Mouse (Mus musculus) kidney, postnatal 0 days (tissue): ENCODE data around the gene Fam122a. TPM values are rescaled to one million over a fixed set of nuclear protein-coding genes. Genes with fewer than 3 reads are reported as not detected.

Experiments used
- ATAC-seq: fragments of 200-750 bp; cut with Nextera tagmentation; replicated peaks from 2 replicates; pipeline ENCODE4 v1.8.0; 2017; ENCODE audit warnings: low read depth, moderate number of reproducible peaks, moderate TSS enrichment, moderate library complexity; ENCODE audit not compliant: low FRiP score
- DNase-seq: peaks from one replicate; pipeline ENCODE4 v3.0.0-alpha.2; 2016; ENCODE audit warnings: low spot score
- H3K27ac ChIP-seq: fragments of 300-500 bp; sonication (generic); 2 replicates; pipeline ENCODE4 v1.5.1; 2014; ENCODE audit warnings: mild to moderate bottlenecking
- H3K27me3 ChIP-seq: fragments of 300-500 bp; sonication (generic); 2 replicates; pipeline ENCODE4 v1.6.1; 2014; ENCODE audit warnings: low read length, mixed read lengths; ENCODE audit not compliant: insufficient read depth
- H3K36me3 ChIP-seq: fragments of 300-500 bp; sonication (generic); 2 replicates; pipeline ENCODE4 v1.6.1; 2014; ENCODE audit warnings: low read length, mixed read lengths; ENCODE audit not compliant: insufficient read depth
- H3K4me1 ChIP-seq: fragments of 300-500 bp; sonication (generic); replicated peaks from 2 replicates; pipeline ENCODE4 v1.6.1; 2014; ENCODE audit warnings: antibody characterized with exemption, low read length, mixed read lengths; ENCODE audit not compliant: insufficient read depth
- H3K4me2 ChIP-seq: fragments of 300-500 bp; sonication (generic); 2 replicates; pipeline ENCODE4 v1.6.1; 2014; ENCODE audit warnings: mild to moderate bottlenecking, low read length, moderate library complexity, mixed read lengths
- H3K4me3 ChIP-seq: fragments of 300-500 bp; sonication (generic); replicated peaks from 2 replicates; pipeline ENCODE4 v1.5.1; 2014; ENCODE audit warnings: low read depth, low read length
- H3K9ac ChIP-seq: fragments of 300-500 bp; sonication (generic); 2 replicates; pipeline ENCODE4 v1.6.1; 2014; ENCODE audit warnings: low read depth, low read length
- H3K9me3 ChIP-seq: fragments of 300-500 bp; sonication (generic); replicated peaks from 2 replicates; pipeline ENCODE4 v1.6.1; 2016; ENCODE audit warnings: low read length, inconsistent platforms, mixed read lengths
- CTCF ChIP-seq: IDR thresholded peaks from 2 replicates; pipeline ENCODE4 v1.5.1; 2016; ENCODE audit warnings: antibody characterized with exemption, low read depth, mild to moderate bottlenecking, moderate library complexity
- WGBS: fragments of 180-500 bp; shearing (Covaris S2); extraction: QIAGEN DNeasy Blood & Tissue Kit; methylation state at CpG from one replicate; pipeline ENCODE4 v1.1.7; 2014; 5-methylcytosine and 5-hydroxymethylcytosine counted together
- polyA plus RNA-seq: library from polyadenylated mRNA; unstranded; fragments of >200 nt; fragmentation: Nextera tagmentation; extraction: Ambion mirVana; gene quantifications from 2 replicates; pipeline ENCODE4 v1.2.1, GENCODE M21; 2015

Fam122a gene
- polyA plus RNA-seq, 1 experiment from 2014 or later, result 65.6 TPM

DNA sequence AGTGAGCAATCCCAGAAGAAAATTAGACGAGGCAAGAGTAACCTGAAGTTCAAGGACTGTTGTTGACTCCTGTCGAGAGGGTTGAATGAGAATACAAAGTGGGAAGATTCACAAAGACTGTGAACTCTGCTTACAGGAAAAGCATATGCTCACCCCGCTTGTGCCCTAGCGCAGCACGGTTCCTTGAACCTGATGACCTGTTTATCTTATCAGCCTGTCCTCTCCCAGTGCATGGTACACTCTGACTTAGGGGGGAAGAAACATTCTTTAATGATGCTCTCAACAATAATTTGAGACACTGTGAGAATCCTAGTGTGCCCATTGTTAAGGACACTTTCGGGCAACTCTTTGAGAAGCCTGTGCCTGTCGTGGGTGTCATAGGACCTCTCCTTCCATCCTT, 39.9 kb upstream of the Fam122a start:
- TF ChIP-seq CTCF, result no peak
- Histone ChIP-seq H3K36me3 (no peaks in the 10 kb centered on the region), H3K27ac (no peak overlapping the region), H3K9ac (no peak overlapping the region), H3K9me3 (no peaks in the 10 kb centered on the region), H3K4me3 (no peak overlapping the region), H3K27me3 (no peaks in the 10 kb centered on the region), H3K4me2 (no peak overlapping the region), H3K4me1 (no peaks in the 10 kb centered on the region)
- DNase-seq, result no peak
- no peak for ATAC-seq
- WGBS, result 75% methylated on average over 7 of the region's 7 CpGs

DNA sequence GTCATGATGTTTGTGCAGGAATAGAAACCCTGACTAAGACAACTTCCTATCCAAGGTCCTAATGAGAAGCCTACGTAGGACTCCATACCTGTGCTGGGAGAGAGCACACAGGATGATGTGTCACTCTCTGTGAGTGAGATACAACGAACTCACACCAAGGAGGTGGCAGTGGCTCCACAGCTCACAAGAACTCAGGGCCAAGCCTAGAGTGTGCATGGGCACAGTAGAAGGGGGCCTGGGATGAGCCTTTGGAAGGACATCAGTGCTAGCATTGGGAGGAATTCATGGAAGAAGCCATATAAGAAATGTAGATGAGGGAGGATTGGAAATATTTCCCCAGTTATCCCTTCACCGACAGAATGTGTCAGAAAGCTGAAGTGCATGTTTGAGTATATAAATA, 38.8 kb upstream of the Fam122a start:
- WGBS, result 95% methylated on average over 3 of the region's 3 CpGs
- TF ChIP-seq CTCF, result no peak
- no peak overlapping the region for H3K4me3 ChIP-seq
- H3K9me3 ChIP-seq, result no peaks in the 10 kb centered on the region
- H3K4me2 ChIP-seq, result no peak overlapping the region
- H3K36me3 ChIP-seq, result no peaks in the 10 kb centered on the region
- ATAC-seq, result no peak
- no peaks in the 10 kb centered on the region for H3K4me1 ChIP-seq
- no peak for DNase-seq
- no peak overlapping the region for H3K9ac ChIP-seq
- no peaks in the 10 kb centered on the region for H3K27me3 ChIP-seq
- H3K27ac ChIP-seq, result no peak overlapping the region

DNA sequence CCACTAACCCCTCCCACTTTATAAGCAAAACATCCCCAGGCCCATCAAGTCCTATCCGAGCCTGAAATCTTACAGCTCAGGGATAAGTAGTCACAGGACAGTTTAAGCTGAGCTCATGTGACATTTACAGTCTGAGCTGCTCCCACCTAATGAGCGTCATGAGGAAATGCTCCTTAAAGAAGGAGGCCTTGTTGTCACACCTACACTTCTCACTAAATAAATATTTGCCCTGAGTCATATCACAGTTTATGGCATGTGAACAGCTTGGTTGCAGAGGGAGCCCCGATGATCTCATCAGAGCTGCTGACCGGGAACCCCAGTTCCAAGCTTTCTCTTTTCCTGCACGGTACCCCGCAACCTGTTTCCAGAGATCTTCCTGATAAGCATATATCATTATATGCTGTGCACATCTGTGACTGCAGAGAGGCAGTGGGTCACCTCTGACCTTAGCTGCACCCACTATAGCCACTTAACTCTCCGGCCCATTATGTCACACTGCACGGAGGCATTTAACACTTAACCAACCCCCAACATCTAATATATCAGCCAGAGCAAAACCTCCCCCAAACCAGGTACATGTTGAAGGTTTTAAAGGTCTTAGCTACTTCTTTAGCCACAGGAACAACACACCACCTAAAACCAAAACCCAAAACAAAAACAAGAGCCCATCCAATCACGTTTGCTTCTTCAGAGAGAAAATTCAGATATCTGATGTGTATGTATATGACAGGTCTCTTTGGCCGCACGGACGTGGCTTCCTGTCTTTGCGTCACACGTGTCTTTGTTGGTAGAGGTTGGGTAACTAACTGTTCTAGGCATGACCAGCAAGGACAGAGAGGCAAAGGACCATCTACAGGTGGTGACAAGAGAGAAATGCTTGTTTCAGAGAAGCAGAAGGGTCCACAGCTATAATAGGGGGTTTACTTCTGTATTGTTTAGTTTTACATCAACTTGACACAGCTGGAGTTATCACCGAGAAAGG, 37.8 kb upstream of the Fam122a start:
- H3K4me1 ChIP-seq, result no peaks in the 10 kb centered on the region
- no peak overlapping the region for H3K9ac ChIP-seq
- H3K36me3 ChIP-seq, result no peaks in the 10 kb centered on the region
- ATAC-seq (no peak), DNase-seq (no peak)
- H3K4me2 ChIP-seq, result no peak overlapping the region
- 70% methylated on average over 15 of the region's 15 CpGs for WGBS
- TF ChIP-seq CTCF, result no peak
- no peaks in the 10 kb centered on the region for H3K27me3 ChIP-seq
- H3K4me3 ChIP-seq, result no peak overlapping the region
- H3K27ac ChIP-seq, result no peak overlapping the region
- no peaks in the 10 kb centered on the region for H3K9me3 ChIP-seq

DNA sequence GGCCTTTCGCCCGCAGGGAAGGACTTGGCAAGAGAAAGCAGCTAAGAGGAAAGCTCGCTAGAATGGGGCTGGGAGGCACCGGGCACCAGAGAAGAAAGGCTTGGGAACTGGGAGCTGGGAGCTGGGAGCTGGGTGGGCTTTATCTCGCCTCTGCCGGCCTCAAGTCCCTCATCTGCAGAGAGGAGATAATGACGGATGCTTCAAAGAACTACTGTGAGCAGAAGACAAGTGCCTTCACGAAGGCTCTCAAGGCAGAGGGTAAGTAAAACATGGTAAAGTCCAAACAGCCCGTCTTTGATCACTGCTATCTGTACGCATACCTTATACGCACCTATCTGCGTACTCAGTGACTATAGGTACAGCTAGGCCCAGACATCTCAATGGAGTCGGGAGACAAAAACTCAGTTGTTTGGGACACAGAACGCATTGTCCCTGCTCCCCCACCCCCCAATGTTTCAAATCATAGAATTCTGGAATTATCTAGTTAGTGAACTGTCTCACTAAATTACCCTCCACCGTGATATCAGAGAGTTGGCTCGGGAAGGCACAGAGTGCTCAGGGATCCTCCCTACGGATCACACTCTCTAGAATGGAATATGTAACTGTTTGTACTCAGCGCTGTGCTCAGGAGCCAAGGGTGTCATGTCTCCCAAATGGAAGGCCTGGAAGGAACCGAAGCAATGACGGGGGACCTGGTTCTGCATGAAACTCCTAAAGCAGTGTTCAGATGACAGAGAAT, 36.1 kb upstream of the Fam122a start:
- Histone ChIP-seq H3K4me3 (no peak overlapping the region), H3K4me1 (peaks cover 2% of the 10 kb centered on the region; the same call in 1 of the 2 replicates), H3K36me3 (no peaks in the 10 kb centered on the region), H3K4me2 (no peak overlapping the region), H3K27me3 (no peaks in the 10 kb centered on the region), H3K9me3 (no peaks in the 10 kb centered on the region), H3K27ac (no peak overlapping the region), H3K9ac (no peak overlapping the region)
- 91% methylated on average over 20 of the region's 20 CpGs for WGBS
- ATAC-seq (no peak), DNase-seq (no peak)
- no peak for TF ChIP-seq CTCF

DNA sequence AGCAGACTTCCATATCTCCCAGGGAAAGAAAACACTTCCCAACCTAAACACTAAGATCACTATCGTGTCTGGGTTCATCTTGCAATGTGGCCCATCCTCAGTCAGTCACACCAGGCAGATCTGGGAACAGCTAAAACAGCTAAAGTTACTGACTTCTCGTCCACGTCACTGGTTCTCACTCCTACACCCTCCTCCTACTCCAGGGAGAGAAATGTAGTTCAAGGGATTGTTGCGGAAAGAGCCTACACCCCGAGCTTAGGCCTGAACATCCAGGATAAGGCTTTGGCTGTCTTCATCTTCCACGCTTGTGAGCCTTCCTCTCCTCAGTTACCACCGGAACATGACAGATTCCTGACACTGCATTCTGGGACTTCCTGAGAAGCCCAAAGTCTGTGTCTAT, 34.8 kb upstream of the Fam122a start:
- Histone ChIP-seq H3K4me2 (no peak overlapping the region), H3K4me1 (peaks cover 6% of the 10 kb centered on the region; the same call in 1 of the 2 replicates), H3K27ac (no peak overlapping the region), H3K27me3 (no peaks in the 10 kb centered on the region), H3K36me3 (no peaks in the 10 kb centered on the region), H3K4me3 (no peak overlapping the region), H3K9ac (no peak overlapping the region), H3K9me3 (no peaks in the 10 kb centered on the region)
- TF ChIP-seq CTCF, result no peak
- WGBS, result 73% methylated on average over 7 of the region's 7 CpGs
- DNase-seq (no peak), ATAC-seq (no peak)

DNA sequence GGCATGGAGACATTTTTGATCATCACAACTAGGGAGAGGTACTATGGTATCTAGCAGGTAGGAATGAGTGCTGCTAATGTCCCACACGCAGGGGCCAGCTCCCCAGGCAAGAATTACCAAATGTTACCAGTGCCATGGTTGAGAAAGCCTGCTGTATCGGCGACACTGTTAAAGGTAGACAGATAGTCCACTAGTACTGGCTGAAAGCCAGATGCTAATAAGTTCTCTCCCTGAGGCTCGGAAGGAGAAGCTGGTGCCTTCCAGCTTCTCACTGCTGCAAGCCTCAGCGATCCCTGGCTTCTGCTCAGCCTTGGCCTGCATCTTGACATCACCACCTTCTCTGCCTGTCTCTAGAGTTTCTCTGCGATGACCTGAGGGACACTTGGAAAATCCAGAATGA, 32.2 kb upstream of the Fam122a start:
- peaks cover 6% of the 10 kb centered on the region; the same call in 1 of the 2 replicates for H3K4me1 ChIP-seq
- 73% methylated on average over 6 of the region's 6 CpGs for WGBS
- H3K4me2 ChIP-seq, result no peak overlapping the region
- TF ChIP-seq CTCF, result no peak
- no peaks in the 10 kb centered on the region for H3K36me3 ChIP-seq
- H3K27ac ChIP-seq, result no peak overlapping the region
- DNase-seq, result no peak
- no peak for ATAC-seq
- H3K9me3 ChIP-seq, result no peaks in the 10 kb centered on the region
- no peak overlapping the region for H3K4me3 ChIP-seq
- no peaks in the 10 kb centered on the region for H3K27me3 ChIP-seq
- no peak overlapping the region for H3K9ac ChIP-seq
